Mouse (Mus musculus) limb, embryonic 10.5 days (tissue): ENCODE data around the gene Asxl1. TPM values are rescaled to one million over a fixed set of nuclear protein-coding genes. Genes with fewer than 3 reads are reported as not detected.

Source experiments
- DNase-seq: peaks from one replicate; pipeline ENCODE4 v3.0.0-alpha.2; 2017; ENCODE audit warnings: low spot score
- H3K27ac ChIP-seq: fragments of 300-500 bp; sonication (generic); 2 replicates; pipeline ENCODE4 v1.5.1; 2016; ENCODE audit warnings: mild to moderate bottlenecking
- H3K27me3 ChIP-seq: fragments of 300-500 bp; sonication (generic); 2 replicates; pipeline ENCODE4 v1.6.1; 2016; ENCODE audit warnings: low read depth, mild to moderate bottlenecking; ENCODE audit not compliant: poor library complexity, severe bottlenecking
- H3K36me3 ChIP-seq: fragments of 300-500 bp; sonication (generic); 2 replicates; pipeline ENCODE4 v1.6.1; 2016; ENCODE audit warnings: mild to moderate bottlenecking, moderate library complexity
- H3K4me1 ChIP-seq: fragments of 300-500 bp; sonication (generic); 2 replicates; pipeline ENCODE4 v1.6.1; 2016
- H3K4me3 ChIP-seq: fragments of 300-500 bp; sonication (generic); 2 replicates; pipeline ENCODE4 v1.5.1; 2016; ENCODE audit warnings: mild to moderate bottlenecking, moderate library complexity
- H3K9me3 ChIP-seq: fragments of 300-500 bp; sonication (generic); replicated peaks from 2 replicates; pipeline ENCODE4 v1.6.1; 2016; ENCODE audit warnings: mild to moderate bottlenecking
- WGBS: fragments of 180-500 bp; shearing (Covaris S2); methylation state at CpG from one replicate; pipeline ENCODE4 v1.1.7; 2016; 5-methylcytosine and 5-hydroxymethylcytosine counted together
- polyA plus RNA-seq: library from polyadenylated mRNA; unstranded; fragments of >200 nt; fragmentation: Nextera tagmentation; extraction: Ambion mirVana; gene quantifications from 2 replicates; pipeline ENCODE4 v1.2.1, GENCODE M21; 2016

The Asxl1 gene
- polyA plus RNA-seq, 1 experiment from 2014 or later, result 17.0 TPM

DNA sequence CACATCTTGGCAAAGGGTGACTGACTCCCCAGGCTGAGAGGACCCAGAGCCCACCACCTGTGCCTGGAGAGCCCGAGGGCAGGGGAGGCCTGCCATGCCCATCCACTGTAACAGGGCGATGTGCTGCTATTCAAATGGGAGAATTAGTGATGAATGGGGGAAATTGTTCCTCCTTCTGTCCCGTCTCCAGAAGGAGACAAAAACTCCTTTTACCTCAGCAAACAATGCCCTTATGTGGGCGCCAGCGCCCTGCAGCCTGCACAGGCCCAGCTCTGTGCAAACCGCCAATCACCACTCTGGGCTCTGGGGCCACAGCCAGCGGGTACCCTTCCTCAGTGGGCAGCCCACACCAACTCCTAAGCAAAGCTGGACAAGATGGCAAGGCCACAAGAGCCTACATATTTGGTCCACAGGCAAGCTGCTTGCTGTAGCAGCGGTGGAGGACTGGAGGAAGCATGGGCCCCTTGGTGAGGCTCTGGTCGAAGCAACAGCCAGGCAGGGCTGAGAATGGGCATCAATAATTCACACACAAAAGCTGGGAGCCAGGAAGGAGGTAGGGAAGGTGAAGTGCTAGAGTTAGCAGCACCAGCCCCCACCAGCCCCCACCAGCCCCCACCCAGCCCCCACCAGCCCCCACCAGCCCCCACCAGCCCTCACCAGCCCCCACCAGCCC is 80.5 kb downstream of the Asxl1 start:
- Histone ChIP-seq H3K27me3 (no peaks in the 10 kb centered on the region), H3K4me3 (no peak overlapping the region), H3K36me3 (peaks cover 77% of the 10 kb centered on the region), H3K4me1 (peaks cover 50% of the 10 kb centered on the region), H3K9me3 (no peaks in the 10 kb centered on the region), H3K27ac (peak overlapping the region; percentile 50; the same call in 1 of the 2 replicates)
- WGBS, result 68% methylated on average over 9 of the region's 9 CpGs
- DNase-seq, result no peak

DNA sequence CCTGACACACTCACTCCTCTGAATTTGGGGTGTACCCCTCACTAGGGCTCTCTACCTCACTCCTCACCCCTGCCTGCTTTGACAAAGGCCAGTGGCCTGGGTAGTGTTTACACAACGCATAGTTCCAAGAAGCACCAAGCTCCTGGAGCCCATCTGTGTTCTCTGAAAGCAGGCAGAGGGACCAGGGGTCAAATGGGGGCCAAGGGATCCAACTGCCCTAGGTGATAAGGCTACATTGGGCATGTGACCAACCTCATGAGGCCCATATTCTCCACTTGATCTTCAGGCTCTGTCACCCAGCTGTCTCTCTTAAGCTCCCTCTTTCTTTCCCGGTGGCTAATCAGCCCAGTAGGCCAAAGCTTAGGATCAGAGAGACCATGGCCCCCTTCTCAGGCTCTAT is 81.3 kb downstream of the Asxl1 start:
- H3K27ac ChIP-seq, result 0 out of 2 replicates have a peak overlapping the region, but pooled peaks have one; percentile 42
- WGBS, result 6% methylated on average over 2 of the region's 2 CpGs
- no peak for DNase-seq

DNA sequence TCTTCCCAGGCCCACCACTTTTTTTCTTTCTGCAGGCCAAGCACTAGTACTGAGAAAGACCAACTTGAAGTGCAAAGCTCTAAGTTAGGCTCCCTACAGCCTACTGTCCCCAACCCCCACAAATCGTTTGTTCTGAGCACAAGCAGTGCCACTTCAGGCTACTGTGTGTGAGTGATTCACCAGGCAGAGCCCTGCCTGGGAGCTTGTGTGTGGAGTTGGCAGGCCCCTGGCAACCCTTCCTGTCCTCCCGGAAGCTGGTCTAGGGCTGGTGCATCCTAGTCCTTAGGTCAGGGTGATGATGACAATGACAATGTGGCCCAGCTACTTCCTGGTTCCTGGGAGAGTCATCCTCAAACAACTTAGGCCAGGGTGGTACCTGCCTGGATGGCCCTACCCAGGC is 82.9 kb downstream of the Asxl1 start:
- Histone ChIP-seq H3K4me3 (no peak overlapping the region), H3K9me3 (no peaks in the 10 kb centered on the region), H3K27ac (0 out of 2 replicates have a peak overlapping the region, but pooled peaks have one; percentile 20), H3K36me3 (peaks cover 90% of the 10 kb centered on the region), H3K27me3 (no peaks in the 10 kb centered on the region), H3K4me1 (peaks cover 53% of the 10 kb centered on the region)
- WGBS, result 70% methylated on average over 2 of the region's 2 CpGs
- no peak for DNase-seq

More for the DNA sequence above, 81.3 kb downstream of the Asxl1 start:
- H3K27me3 ChIP-seq, result no peaks in the 10 kb centered on the region
- peaks cover 83% of the 10 kb centered on the region for H3K36me3 ChIP-seq
- H3K4me1 ChIP-seq, result peaks cover 51% of the 10 kb centered on the region
- no peak overlapping the region for H3K4me3 ChIP-seq
- H3K9me3 ChIP-seq, result no peaks in the 10 kb centered on the region

DNA sequence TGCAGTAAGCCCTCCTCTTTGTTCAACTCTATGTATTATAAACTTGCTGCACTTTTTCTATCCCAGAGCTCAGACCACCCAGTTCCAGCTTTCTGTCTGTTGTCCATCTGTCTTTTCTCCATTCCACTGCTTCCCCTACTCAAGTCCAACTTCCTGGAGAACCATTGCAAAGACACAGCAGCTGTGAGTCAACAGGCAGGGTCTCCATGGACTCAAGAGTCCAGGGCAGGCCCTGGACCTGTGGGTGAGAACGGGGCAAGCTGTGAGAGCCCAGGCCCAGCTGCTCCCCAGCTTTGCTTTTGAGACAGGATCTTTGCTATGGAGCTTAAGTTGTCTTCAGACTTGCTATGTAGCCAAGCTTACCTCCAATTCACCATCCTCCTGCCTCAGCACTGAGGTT is 84.9 kb downstream of the Asxl1 start:
- peaks cover 66% of the 10 kb centered on the region for H3K4me1 ChIP-seq
- no peaks in the 10 kb centered on the region for H3K9me3 ChIP-seq
- DNase-seq, result no peak
- 93% methylated on average over 1 of the region's 1 CpGs for WGBS
- peaks cover 89% of the 10 kb centered on the region for H3K36me3 ChIP-seq
- H3K27me3 ChIP-seq, result no peaks in the 10 kb centered on the region
- no peak overlapping the region for H3K4me3 ChIP-seq
- no peak overlapping the region; the same call in 1 of the 2 replicates for H3K27ac ChIP-seq

DNA sequence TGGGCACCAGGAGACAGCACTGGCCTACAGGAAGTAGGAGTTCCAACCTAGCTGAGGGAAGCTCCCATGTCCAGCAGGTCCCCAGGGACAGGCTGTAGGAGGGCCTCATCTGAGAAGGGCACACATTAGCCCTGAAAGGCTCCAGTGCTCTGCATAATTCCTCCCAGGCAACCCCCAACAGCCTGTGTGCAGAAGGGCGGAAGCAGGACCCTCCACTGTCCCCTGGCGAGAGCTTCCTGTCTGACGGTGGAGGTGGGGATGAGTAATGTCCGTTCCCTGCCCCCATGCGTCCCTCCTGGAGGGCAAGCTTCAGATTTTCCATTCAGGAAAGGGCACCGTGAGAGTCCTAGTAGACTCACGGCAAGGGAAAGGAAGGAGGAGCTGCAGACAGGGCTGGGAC is 86.9 kb downstream of the Asxl1 start:
- Histone ChIP-seq H3K36me3 (peaks cover 86% of the 10 kb centered on the region), H3K27me3 (no peaks in the 10 kb centered on the region), H3K4me3 (0 out of 2 replicates have a peak overlapping the region, but pooled peaks have one; percentile 4), H3K4me1 (peaks cover 68% of the 10 kb centered on the region), H3K9me3 (no peaks in the 10 kb centered on the region), H3K27ac (peak overlapping the region; percentile 80)
- 20% methylated on average over 7 of the region's 7 CpGs for WGBS
- no peak for DNase-seq

DNA sequence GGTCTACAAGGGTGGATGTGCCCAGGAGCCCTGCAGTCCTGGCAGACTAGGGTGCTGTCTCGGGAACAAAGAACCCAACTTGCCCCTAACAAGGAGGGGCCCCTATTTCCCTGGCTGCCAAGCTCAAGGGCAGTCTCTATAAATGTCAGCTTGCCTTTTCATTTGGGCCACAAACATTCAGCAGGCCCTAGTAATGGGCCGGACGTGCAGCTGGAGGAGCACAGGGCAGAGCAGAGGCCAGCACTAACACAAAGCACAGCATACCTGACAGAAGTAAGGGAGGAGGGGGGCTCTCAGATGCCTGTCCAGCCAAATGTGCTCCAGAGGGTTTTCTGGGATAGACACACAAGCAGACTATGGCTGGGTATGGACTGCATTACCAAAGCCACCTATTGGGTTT is 88.2 kb downstream of the Asxl1 start:
- WGBS, result 51% methylated on average over 3 of the region's 3 CpGs
- H3K36me3 ChIP-seq, result peaks cover 77% of the 10 kb centered on the region
- 0 out of 2 replicates have a peak overlapping the region, but pooled peaks have one; percentile 10 for H3K4me3 ChIP-seq
- no peaks in the 10 kb centered on the region for H3K27me3 ChIP-seq
- no peaks in the 10 kb centered on the region for H3K9me3 ChIP-seq
- peaks cover 76% of the 10 kb centered on the region for H3K4me1 ChIP-seq
- DNase-seq, result peak; percentile 47
- H3K27ac ChIP-seq, result peak overlapping the region; percentile 80

DNA sequence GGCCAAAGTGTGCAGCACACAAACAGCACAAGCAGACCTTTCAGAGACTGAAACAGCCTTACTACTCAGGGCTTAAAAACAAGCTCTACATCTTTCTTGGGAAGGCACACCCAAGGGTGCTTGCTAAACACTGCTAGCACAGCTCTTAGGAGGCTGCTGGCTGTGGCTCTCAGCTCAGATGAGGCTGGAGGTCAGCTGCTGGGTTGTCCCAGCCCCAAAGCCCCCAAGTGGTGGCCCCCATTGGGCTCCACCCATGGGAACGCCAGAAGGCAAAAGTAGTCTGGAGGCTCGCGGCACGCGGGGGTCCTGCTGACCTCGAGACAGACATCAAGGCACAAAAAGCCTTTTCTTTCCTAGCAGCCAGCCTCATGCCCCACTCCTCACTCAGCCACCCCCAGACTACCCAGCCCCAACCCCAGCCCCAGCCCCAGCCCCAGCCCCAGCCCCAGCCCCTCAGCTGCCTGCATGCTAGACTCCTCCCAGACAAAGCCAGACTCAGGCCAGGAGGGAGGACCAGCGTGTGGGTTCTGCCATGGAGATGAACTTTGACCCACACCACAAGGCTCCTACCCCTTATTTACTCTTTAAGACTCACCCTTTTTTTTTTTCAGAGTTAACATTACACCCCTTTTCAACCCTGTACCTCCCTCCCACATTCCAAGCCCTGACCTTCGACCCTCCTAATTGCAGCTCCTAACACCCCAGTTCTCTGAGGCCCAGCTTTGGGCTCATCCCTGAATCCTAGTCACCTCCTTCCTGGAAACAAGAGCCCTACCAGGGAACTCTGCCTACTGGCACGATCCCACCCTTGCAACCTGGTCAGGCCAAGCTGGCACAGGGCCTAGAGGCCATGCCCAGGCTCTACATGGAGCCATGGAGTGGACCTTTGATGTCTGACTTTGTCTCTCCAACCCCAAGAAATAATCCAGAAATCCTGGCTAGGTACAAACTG is 89.5 kb downstream of the Asxl1 start:
- H3K9me3 ChIP-seq, result no peaks in the 10 kb centered on the region
- 29% methylated on average over 9 of the region's 9 CpGs for WGBS
- peaks cover 79% of the 10 kb centered on the region for H3K4me1 ChIP-seq
- H3K27ac ChIP-seq, result peak overlapping the region; percentile 80
- H3K36me3 ChIP-seq, result peaks cover 64% of the 10 kb centered on the region
- H3K27me3 ChIP-seq, result no peaks in the 10 kb centered on the region
- DNase-seq, result peak; percentile 54
- H3K4me3 ChIP-seq, result peak overlapping the region; percentile 2

DNA sequence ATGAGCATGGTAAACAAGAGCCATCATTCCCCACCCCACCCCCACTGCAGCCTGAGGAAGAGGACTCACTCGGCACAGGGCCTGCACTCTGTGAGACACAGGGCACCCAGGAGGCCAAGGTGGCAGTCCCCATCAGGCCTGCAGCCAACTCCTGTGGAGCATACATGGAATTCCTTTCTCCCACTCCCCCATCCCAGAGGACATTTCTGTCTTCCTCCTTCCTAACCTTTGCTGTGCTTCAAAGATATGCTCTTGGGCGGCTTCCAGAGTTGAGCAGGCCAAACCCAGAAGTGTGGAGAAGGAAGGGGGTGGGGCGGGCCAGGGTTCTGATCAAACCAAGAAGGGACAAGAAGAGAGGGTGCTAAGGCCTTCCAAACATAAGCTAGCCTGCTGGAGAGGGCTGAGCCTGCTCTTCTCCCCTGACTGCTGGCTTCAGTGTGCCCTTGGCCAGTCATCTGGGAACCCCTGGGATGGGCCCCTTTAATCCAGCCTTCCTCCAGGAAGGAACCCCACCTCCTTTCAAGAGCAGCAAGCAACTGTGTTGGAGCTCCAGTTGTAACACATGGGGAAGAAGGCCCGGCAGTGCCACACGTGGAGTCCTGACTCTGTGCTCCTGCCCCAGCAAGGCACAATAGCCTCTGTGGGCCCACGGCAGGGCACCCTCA is 91.1 kb downstream of the Asxl1 start:
- no peak for DNase-seq
- Histone ChIP-seq H3K9me3 (no peaks in the 10 kb centered on the region), H3K4me1 (peaks cover 94% of the 10 kb centered on the region), H3K4me3 (peak overlapping the region; percentile 16; the same call in 1 of the 2 replicates), H3K36me3 (peaks cover 48% of the 10 kb centered on the region), H3K27me3 (no peaks in the 10 kb centered on the region), H3K27ac (peak overlapping the region; percentile 80)
- 21% methylated on average over 6 of the region's 6 CpGs for WGBS

DNA sequence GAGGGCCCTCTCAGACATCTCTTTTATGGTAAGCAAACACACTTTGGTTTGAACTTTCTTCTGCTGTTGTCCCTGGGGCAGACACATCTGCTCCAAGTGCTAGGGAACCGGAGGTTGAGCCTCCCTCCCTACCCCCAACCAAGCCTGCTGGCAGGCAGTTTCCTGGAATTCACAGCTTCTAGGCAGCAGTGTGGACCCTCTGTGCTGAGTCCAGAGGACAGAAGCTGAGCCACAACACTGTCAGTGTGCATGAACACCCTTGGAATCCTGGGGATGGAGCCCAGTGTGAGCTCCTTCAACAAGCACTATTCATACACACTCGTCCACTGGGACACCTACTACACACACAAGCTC is 91.7 kb downstream of the Asxl1 start:
- no peak for DNase-seq
- Histone ChIP-seq H3K27me3 (no peaks in the 10 kb centered on the region), H3K4me3 (peak overlapping the region; percentile 16; the same call in 1 of the 2 replicates), H3K36me3 (peaks cover 43% of the 10 kb centered on the region), H3K4me1 (peaks cover 94% of the 10 kb centered on the region), H3K9me3 (no peaks in the 10 kb centered on the region), H3K27ac (peak overlapping the region; percentile 80)
- 26% methylated on average over 2 of the region's 2 CpGs for WGBS

DNA sequence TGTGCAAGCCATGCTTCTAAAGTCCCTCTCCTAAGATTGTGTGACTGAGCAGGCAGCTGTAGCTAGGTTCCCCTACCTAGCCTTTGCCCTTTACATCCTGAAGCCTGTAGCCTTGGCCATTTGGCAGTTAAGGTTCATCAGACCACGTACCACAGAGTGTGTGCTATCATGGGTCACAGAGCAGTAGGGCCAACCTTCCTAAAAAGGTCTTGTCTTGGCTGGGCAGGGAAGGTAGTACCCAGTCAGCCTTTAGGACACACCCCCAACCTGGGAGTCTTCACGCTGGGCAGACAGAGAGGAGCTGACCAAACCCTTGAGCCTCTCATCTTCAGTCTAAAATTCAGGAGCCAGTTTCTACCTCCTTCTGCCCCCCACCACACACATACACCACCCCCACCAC is 95.1 kb downstream of the Asxl1 start:
- Histone ChIP-seq H3K27ac (peak overlapping the region; percentile 94; the same call in 1 of the 2 replicates), H3K9me3 (no peaks in the 10 kb centered on the region), H3K36me3 (peaks cover 10% of the 10 kb centered on the region), H3K4me1 (peaks cover 93% of the 10 kb centered on the region), H3K27me3 (no peaks in the 10 kb centered on the region), H3K4me3 (peak overlapping the region; percentile 77; the same call in 1 of the 2 replicates)
- no peak for DNase-seq
- WGBS, result 39% methylated on average over 2 of the region's 2 CpGs

DNA sequence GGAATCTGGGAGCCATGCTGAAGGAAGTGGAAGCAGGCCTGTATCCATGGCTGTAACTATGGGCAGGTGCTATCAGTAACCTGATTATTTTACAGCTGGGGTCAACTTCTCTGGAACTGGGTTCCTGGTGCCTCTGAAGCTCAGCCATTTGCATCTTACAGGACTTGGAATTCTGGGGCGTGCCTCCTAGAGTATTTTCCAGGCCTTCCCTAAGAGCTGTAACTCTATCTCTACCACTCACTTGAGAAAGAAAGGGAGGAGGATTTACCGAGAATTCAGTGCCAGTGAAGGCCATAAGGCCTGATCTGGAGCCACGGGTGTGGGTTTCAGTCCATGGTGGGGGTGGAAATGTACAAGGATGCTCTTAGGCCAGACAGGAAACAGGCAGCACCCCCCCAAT is 95.6 kb downstream of the Asxl1 start:
- no peak for DNase-seq
- Histone ChIP-seq H3K9me3 (no peaks in the 10 kb centered on the region), H3K4me1 (peaks cover 92% of the 10 kb centered on the region), H3K36me3 (peaks cover 5% of the 10 kb centered on the region), H3K27ac (peak overlapping the region; percentile 94; the same call in 1 of the 2 replicates), H3K4me3 (peak overlapping the region; percentile 77; the same call in 1 of the 2 replicates), H3K27me3 (no peaks in the 10 kb centered on the region)
- WGBS, result 12% methylated on average over 3 of the region's 3 CpGs

DNA sequence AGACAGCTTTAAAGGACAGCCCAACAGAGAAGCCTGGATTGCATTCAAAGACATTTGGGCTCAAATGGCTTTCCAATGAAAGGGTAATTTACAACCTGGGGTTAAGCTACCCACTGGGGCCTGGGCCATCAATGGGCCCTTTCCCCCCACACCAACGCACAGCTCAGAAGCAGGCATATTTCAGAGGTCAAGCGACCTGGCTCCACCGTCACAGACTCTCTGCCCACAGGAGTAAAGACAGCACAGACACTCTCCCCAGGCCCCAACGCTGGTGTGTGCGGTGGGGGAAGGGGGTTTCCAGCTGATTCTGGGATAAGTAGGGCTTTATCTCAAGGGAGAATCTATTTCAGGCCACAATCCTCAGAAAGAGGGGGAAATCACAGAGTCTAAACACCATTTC is 97.1 kb downstream of the Asxl1 start:
- Histone ChIP-seq H3K36me3 (0 out of 2 replicates have a peak, but pooled peaks cover 4% of the 10 kb centered on the region), H3K9me3 (no peaks in the 10 kb centered on the region), H3K4me3 (peak overlapping the region; percentile 77), H3K27me3 (no peaks in the 10 kb centered on the region), H3K4me1 (peaks cover 88% of the 10 kb centered on the region), H3K27ac (peak overlapping the region; percentile 94)
- 4% methylated on average over 5 of the region's 5 CpGs for WGBS
- DNase-seq, result no peak
